Comparison of ENCODE assay signal across 8 mouse cellular contexts in the genomic region with DNA sequence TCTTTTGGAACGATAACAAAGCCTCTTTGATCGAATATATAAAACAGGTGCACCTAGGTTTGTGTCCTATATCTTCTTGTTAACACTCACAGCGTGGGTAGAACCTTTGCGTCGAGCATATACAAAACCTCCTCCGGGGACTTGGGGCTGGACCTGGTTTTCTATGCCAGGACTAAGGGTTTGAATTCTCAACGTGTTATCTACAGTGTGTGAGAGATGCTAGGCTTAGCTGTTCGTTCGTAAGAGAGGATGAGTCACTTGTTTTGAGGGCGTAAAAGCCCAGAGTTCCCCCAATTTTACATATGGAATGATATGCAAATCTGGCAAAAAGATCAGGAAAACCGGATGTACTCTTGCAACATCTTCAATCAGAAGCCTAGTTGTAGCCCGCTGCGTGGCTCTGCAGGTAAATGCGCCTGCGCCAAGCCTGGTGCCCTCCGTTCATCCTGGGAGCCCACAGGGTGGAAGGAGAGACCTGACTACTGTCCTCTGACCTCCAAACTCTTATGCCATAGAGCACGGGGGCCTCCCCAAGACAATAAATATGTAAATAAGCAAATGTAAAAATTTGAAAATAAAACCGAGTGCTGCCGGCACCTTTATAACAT. TPM values are rescaled to one million over a fixed set of nuclear protein-coding genes. Genes with fewer than 3 reads are reported as not detected.
DNase-seq lines count a peak whose midpoint lies in the region; ATAC-seq lines count a peak whose summit lies in the region.

No protein-coding gene starts in this region.

- intact Hi-C loops in heart, postnatal 10 days (cut with DNase I), result loop anchor here (10.0 kb wide), 1 partner anchor 311 kb away; no protein-coding TSS in a partner anchor

- peak overlapping the region; percentile 44 for H3K9ac ChIP-seq in forebrain, embryonic 14.5 days (ENCODE audit: low read length)
- H3K9ac ChIP-seq in kidney, embryonic 16.5 days (replicated peaks; ENCODE audit: low read length), result no peak overlapping the region
- 0 out of 2 replicates have a peak overlapping the region, but pooled peaks have one; percentile 17 for H3K9ac ChIP-seq in liver, embryonic 13.5 days

- H3K4me1 ChIP-seq in forebrain, embryonic 14.5 days (ENCODE audit: control insufficient read depth, insufficient read depth, low read length), result peaks cover 3% of the 10 kb centered on the region; the same call in 1 of the 2 replicates
- 0 out of 2 replicates have a peak, but pooled peaks cover 8% of the 10 kb centered on the region for H3K4me1 ChIP-seq in kidney, embryonic 16.5 days (ENCODE audit: insufficient read depth, low read length)
- H3K4me1 ChIP-seq in liver, embryonic 13.5 days (replicated peaks), result peaks cover 31% of the 10 kb centered on the region

- H3K36me3 ChIP-seq in forebrain, embryonic 14.5 days (ENCODE audit: control insufficient read depth, insufficient read depth, low read length), result no peaks in the 10 kb centered on the region
- no peaks in the 10 kb centered on the region for H3K36me3 ChIP-seq in kidney, embryonic 16.5 days (ENCODE audit: insufficient read depth, low read length)
- no peaks in the 10 kb centered on the region for H3K36me3 ChIP-seq in liver, embryonic 13.5 days
- H3K36me3 ChIP-seq in splenic B cell, adult 2 months (ENCODE audit: control insufficient read depth, insufficient read depth, low read length, poor library complexity, severe bottlenecking), result peaks cover 26% of the 10 kb centered on the region

- peak overlapping the region; percentile 22; the same call in 1 of the 2 replicates for H3K27ac ChIP-seq in forebrain, embryonic 14.5 days (ENCODE audit: low read depth, low read length)
- H3K27ac ChIP-seq in kidney, embryonic 16.5 days (ENCODE audit: low read length), result no peak overlapping the region
- no peak overlapping the region for H3K27ac ChIP-seq in liver, embryonic 13.5 days

- peak; percentile 66 for ATAC-seq in forebrain, embryonic 14.5 days
- no peak for ATAC-seq in kidney, embryonic 16.5 days (ENCODE audit: low FRiP score, low TSS enrichment)
- no peak for ATAC-seq in liver, embryonic 13.5 days (ENCODE audit: low read depth)

- 43% methylated on average over 19 of the region's 19 CpGs for WGBS in forebrain, embryonic 14.5 days
- 41% methylated on average over 19 of the region's 19 CpGs for WGBS in kidney, embryonic 16.5 days
- whole genome bisulfite sequencing in liver, embryonic 13.5 days (ENCODE audit: insufficient replicate concordance), result 34% methylated on average over 19 of the region's 19 CpGs

- no peaks in the 10 kb centered on the region for H3K27me3 ChIP-seq in forebrain, embryonic 14.5 days (replicated peaks; ENCODE audit: control insufficient read depth, insufficient read depth, low read length)
- no peaks in the 10 kb centered on the region for H3K27me3 ChIP-seq in kidney, embryonic 16.5 days (ENCODE audit: insufficient read depth, low read length)
- no peaks in the 10 kb centered on the region for H3K27me3 ChIP-seq in liver, embryonic 13.5 days
- H3K27me3 ChIP-seq in splenic B cell, adult 2 months (ENCODE audit: control insufficient read depth, insufficient read depth, low read length, poor library complexity, severe bottlenecking), result no peaks in the 10 kb centered on the region

- DNase-seq in heart, adult 11 months, result peak; percentile 92
- no peak for DNase-seq in heart, postnatal 10 days
- peak; percentile 90 for DNase-seq in brain, adult 2 months (ENCODE audit: low read depth, low spot score)
- DNase-seq in forebrain, embryonic 14.5 days (ENCODE audit: low spot score), result peak; percentile 67
- no peak for DNase-seq in liver, embryonic 13.5 days
- DNase-seq in splenic B cell, adult 2 months (ENCODE audit: low read depth, low spot score), result peak; percentile 31
- DNase-seq in Muller cell, postnatal 12 days (ENCODE audit: inconsistent ontology term), result no peak

- no peaks in the 10 kb centered on the region for H3K9me3 ChIP-seq in forebrain, embryonic 14.5 days (replicated peaks; ENCODE audit: control insufficient read depth, low read length)
- H3K9me3 ChIP-seq in kidney, embryonic 16.5 days (ENCODE audit: low read length), result no peaks in the 10 kb centered on the region
- H3K9me3 ChIP-seq in liver, embryonic 13.5 days (replicated peaks), result no peaks in the 10 kb centered on the region

- H3K4me2 ChIP-seq in forebrain, embryonic 14.5 days (ENCODE audit: low read length), result peak overlapping the region; percentile 60
- H3K4me2 ChIP-seq in kidney, embryonic 16.5 days (replicated peaks; ENCODE audit: low read depth, low read length), result peak overlapping the region; percentile 52
- H3K4me2 ChIP-seq in liver, embryonic 13.5 days, result peak overlapping the region; percentile 50

- H3K4me3 ChIP-seq in forebrain, embryonic 14.5 days (ENCODE audit: low read depth, low read length), result peak overlapping the region; percentile 30
- peak overlapping the region; percentile 17 for H3K4me3 ChIP-seq in kidney, embryonic 16.5 days (ENCODE audit: low read length)
- no peak overlapping the region; the same call in 1 of the 2 replicates for H3K4me3 ChIP-seq in liver, embryonic 13.5 days (replicated peaks)

RNA-seq across cellular contexts. Expression of gene Mdm2, which starts 34.4 kb away (rescaled TPM):
- 10 to 100 TPM; 48.4 to 51.8 TPM for total RNA-seq in heart, postnatal 10 days (2021)
- 33.0 and 47.7 TPM in 2 replicates for polyA plus RNA-seq in forebrain, embryonic 14.5 days (2014; fragmentation: Nextera tagmentation; extraction: Ambion mirVana)
- polyA plus RNA-seq in kidney, embryonic 16.5 days (2015; fragmentation: Nextera tagmentation; extraction: Ambion mirVana), result 46.0 and 50.1 TPM in 2 replicates
- polyA plus RNA-seq in liver, embryonic 13.5 days (2015; fragmentation: Nextera tagmentation; extraction: Ambion mirVana), result 16.3 and 25.9 TPM in 2 replicates

RNA-seq across cellular contexts. Expression of gene Cpm, which starts 46.8 kb away (rescaled TPM):
- 1 to 10 TPM; 5.7 to 5.9 TPM for total RNA-seq in heart, postnatal 10 days (2021)
- 5.1 and 6.1 TPM in 2 replicates for polyA plus RNA-seq in forebrain, embryonic 14.5 days (2014; fragmentation: Nextera tagmentation; extraction: Ambion mirVana)
- polyA plus RNA-seq in kidney, embryonic 16.5 days (2015; fragmentation: Nextera tagmentation; extraction: Ambion mirVana), result 31.2 and 33.6 TPM in 2 replicates
- polyA plus RNA-seq in liver, embryonic 13.5 days (2015; fragmentation: Nextera tagmentation; extraction: Ambion mirVana), result 19.3 and 27.8 TPM in 2 replicates

Comparison
In these comparisons a context has a peak if more than half of its experiments do, and no peak if none do; other contexts are left out.
1. DNase-seq: peak in heart, adult 11 months (single experiment), brain, adult 2 months (single experiment), forebrain, embryonic 14.5 days (single experiment) and splenic B cell, adult 2 months (single experiment); none in heart, postnatal 10 days (0 of 2), liver, embryonic 13.5 days (single experiment) and Muller cell, postnatal 12 days (single experiment).
2. Peak in every context shown above with its lines, with median percentiles within 50 percentile points of each other: H3K4me2 ChIP-seq.